Mouse (Mus musculus) heart, postnatal 36 days (tissue): ENCODE measurements around the gene Cntn6. TPM values are rescaled to one million over a fixed set of nuclear protein-coding genes. Genes with fewer than 3 reads are reported as not detected.

Source experiments
- DNase-seq, 2 experiments: peaks; one replicate each; pipeline ENCODE4 v3.0.0; 2021 to 2022
- intact Hi-C: fragments of 180-260 bp; cut with DNase I; formaldehyde crosslinking; loops from one replicate; pipeline ENCODE4 v1.15.1; 2025
- total RNA-seq, 2 experiments: library from RNA; stranded (reverse); gene quantifications; 2 replicates each; pipeline ENCODE4 v1.2.3; 2021

The Cntn6 gene
- total RNA-seq = not detected

DNA sequence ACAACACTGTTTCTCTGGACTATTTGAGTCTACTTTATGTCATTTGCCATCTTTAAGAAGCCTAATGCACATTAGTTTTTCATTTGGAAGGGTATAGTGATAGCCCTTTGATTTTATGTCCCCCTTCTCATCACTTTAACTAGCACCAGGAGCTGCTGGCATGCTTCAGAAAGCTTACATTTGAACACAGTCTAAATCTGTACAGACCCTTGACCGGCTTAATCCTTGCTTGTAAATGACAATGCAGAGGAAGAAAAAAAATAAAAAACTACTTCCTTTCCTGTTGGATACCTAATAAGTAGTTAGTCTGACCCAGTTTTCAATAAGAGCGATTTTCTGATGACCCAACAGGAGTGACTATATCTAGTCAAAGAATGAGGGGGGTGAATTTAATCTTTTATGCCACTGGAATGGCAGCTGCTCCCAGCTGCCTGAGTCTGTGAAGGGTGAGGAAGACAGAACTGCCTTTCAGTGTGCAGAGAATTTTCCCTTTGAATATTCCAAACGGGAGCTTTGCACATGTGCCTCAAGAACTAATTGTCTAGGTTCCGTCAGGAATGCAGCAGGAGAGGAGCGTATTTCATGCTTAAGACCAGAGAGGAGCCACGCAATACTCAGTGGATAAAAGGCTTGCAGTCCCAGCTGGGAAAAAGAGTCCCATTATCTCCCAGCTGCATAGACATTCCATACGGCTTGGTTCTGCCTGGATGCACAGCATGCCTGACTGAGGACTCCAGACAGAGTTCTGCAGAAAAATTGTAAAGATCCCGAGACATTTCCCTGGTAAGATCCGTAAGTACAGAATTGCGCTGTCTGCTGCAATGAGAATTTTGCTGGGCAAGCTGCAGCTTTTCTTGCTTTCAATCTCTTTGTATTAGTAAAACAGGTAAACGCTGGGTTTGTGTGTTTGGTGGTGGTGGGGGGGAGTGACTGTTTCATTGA, at the start of gene Cntn6:
Gene Cntn6 (plus strand): TSS at position 301 of the 942 bp plus-strand sequence.
- DNase-seq = no peak
- intact Hi-C loops = no loop called here

DNA sequence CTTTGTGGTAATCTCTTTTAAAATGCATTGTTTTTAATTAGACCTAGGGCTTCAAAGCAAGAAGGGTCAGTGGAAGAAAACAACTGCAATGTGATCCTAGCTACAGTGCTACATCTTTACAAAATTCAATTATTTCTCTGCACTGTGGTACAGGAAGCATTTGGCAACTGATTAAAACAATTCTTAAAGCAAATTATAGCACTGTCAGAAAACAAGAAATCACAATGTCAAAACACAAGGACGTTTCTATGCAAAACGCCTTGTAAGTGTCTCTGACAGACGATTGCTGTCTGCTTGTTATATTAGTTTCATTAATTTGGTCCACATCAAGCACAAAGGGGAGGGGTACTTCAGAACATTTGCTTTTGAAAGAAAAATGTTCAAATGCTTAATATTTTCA, 48.9 kb upstream of the Cntn6 start:
- no peak for DNase-seq
- intact Hi-C loops = no loop called here

DNA sequence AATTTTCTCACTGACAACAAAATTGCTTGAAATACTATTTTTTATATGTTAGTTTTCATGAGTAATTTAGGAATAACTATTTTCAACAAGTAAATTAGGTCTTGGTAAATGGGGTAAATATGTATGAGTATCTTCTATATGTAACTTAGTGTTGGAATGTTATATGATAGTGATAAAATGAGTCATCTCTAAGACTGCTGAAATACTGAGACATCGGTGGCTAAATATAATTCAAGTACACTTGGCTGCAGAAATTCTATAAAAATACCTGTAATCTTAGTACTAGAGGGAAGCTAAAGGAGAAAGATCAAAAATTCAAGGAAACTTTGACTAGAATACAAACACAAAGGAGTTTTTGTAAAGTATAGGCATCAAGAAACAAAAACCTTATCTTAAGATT, 21.9 kb upstream of the Cntn6 start:
- DNase-seq = no peak
- intact Hi-C loops = no loop called here

DNA sequence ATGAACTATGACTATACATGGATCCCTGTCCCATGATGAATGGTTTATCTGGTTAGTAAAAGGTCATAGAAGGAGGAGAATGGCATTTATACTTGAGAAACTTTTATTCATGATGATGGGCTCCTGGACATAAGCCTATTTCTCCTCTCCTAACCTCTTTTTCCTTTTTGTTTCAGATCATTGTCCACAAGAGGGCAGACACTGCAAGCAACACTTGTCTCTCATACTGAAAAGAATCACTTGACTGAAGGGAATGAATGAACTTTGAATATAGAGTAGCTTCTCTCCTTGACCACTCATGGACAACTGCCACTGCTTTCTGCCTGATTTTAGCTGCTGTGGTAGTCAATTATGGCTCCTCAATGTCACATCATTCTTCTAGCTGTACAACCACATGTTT, 13.3 kb upstream of the Cntn6 start:
- intact Hi-C loops = no loop called here
- no peak for DNase-seq

DNA sequence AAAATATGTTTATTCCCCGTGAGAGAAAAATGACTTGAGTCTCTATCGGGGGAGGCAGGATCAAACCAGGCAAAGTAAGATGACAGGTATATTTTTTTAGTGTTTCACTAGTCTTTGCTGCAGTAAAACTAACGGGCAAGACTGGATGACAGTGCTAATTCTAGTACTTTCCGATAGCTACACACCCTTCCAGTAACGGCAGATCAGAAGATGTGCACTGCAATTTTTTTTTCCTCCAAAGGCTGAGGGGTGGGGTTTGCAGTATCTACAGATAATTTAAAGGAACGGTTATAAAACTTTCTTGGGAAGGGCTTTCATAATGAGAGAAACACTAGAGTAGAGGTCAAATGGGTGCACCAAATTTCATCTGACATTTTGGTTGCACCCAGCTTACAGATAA, 869 bp downstream of the Cntn6 start:
- DNase-seq = no peak
- intact Hi-C loops = no loop called here

DNA sequence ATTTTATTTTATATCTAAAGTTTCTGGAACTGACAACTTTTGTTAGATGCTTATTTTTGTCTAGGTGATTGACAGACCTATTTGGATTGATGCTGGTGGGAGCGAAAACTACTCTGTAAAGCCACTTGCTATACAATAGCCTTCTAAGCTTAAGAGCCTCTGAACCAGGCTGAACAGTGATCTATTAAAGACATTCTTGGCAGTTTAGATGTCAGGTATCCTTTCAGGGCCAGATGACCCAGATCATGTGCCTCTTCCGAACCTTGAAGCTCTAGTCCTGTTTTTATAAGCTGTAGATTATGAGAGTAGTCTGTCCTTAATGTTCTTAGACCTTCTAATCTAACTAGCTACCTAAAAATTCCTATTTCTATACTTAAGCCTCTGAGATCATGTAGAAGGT, 3.2 kb downstream of the Cntn6 start:
- intact Hi-C loops = no loop called here

DNA sequence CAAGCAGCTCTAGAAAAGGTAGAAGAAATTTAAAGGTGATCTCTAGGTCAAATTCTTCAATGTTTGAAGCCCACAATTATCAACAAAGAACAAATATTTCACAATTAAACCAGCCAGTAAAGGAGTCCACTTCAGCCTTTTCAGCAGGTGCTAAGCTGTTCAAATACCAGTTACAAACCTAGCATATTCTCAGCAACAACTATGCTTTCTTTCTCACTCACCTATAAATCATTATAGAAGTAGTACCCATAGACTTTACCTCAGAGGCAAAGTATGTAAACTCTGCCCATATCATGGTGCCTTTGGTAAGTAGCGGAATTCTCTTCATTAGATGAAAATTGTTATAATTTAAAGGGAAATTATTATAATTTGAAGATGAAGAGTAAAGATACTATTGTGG, 71.4 kb downstream of the Cntn6 start:
- intact Hi-C loops = no loop called here
- no peak for DNase-seq

More for the DNA sequence above, 3.2 kb downstream of the Cntn6 start:
- DNase-seq = no peak

DNA sequence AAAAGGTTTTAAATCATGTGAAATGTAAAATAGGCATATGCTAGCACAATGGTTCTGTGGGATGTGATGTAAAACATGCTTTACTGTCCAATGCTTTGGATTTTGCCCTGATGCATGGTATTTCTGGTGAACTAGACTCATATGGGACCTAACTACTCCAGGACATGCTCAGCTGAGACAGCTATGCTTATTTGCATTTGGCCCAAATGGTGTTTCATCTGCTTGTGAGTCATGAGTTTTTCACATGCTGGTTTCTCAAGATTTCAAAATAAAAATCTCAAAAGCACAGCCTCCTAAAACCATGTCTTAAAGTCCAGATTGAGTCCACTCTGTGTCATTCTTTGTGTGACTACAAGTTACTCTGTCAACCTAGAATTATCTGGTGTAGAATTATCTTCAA, 77.0 kb downstream of the Cntn6 start:
- no peak for DNase-seq

DNA sequence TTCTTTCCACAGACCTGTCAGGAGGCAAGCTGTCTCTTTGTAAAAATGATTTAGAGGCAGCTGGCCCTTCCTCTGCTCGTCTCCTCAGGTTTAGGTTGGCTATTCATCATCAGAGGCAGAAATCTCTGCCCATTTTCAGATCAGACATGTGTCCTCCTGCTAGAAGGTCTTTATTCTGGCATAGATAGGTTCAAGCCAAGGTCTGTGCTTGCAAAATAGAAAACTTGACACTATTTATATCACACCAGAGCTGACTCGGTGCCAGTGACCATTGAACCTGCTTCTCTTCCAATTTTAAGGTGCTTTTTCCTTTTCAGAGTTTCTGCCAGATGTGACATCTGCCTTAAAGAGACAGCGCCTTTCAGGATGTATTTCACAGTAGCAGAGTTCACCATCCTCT, 95.4 kb downstream of the Cntn6 start:
- intact Hi-C loops = no loop called here
- DNase-seq = no peak

More for the DNA sequence above, 77.0 kb downstream of the Cntn6 start:
- intact Hi-C loops = no loop called here

DNA sequence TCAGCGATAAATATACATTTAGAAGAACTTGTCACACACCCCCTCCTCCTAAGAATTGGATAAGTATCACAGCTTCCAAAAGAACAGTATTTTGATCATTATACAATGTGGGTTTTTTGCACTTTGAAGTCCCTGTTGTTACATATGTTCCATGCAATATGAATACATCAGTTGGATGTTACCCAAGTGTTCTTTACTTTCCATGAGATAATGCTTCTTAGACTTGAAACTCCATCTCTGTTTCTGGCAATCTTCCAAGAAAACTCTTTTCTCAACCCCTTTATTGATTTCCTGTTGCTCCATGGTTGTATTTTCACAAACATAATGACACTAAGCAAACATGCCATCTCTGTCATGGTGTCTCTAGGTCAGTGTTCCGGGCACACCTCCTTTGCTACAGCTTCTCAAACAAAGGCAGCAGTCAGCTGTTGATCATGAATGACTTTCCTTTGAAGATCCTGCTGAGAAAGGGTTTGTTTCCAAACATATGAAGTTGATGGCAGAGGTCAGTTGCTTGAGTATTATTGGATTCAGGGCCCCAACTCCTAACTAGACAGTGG, 108.3 kb downstream of the Cntn6 start:
- intact Hi-C loops = no loop called here
- DNase-seq = no peak

DNA sequence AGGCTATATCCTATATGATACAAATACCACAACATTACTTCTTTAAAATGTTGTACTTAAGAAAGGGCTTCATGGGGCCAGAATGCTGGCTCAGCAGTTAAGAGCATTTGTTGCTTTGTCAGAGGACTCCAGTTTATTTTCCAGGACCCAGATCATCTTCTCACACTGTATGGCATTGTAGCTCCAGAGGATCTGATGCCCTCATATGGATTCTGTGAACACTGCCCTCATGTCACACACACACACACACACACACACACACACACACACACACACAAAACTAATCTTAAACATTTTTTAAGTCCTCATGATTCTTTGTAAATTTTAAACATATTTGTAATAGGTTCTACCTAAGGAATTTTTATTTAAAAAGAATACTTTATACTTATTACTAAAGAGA, 110.3 kb downstream of the Cntn6 start:
- no peak for DNase-seq
- intact Hi-C loops = no loop called here

DNA sequence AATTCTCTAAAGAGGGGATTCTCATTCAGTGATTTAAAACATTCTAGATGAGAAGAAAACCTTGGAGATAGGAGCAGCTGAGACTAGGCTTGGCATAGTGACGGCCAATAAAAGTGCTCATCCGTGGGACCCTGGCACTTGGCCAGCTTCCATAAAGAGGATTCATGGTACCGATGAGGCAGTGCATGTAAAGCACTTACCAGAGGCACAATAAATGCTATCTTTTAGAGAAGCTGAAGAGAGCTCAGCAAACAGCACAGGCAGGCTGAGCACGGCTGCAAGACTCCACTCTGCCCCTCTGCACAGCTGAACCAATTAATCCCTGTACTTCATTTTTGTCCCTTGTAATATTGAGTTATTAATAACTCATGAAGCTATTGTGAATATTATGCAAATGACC, 110.8 kb downstream of the Cntn6 start:
- intact Hi-C loops = no loop called here
- no peak for DNase-seq

DNA sequence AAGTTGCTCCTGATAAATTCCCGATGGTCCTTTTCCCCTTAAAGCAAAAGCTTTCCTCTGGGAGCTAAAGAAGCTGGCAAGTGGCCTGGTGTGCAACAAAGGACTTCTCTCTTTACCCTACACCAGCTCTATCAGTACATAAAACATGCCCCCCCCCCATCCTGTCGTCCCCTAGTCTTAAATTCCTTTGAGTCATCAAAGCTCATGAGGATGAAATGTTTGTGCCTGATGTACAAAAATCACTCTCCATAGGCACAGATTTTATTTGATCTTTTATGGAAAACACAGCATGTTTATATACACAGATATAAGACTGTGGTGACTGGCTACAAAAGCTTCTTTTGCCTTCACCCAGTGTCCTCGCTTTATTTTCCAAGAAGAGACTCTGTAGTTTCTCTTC, 112.6 kb downstream of the Cntn6 start:
- intact Hi-C loops = no loop called here
- DNase-seq = no peak

DNA sequence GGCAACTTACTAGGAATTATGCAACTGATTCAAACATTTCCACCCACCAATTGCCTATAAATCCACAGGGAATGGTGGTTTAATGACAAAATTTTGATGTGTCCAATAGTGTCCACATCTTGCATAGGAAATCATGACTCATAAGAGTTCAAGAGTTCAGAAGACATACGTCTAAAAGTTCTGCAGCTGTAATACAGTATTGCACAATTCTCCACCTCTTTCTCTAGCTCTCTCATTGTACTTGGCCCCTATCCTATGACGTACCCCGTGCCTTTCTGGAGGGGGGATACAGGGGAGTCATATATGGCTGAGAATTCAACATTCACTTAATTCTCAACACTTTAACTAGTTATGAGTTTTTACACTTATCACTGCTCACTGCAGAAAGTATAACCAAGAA, 160.9 kb downstream of the Cntn6 start:
- DNase-seq = no peak
- intact Hi-C loops = no loop called here

DNA sequence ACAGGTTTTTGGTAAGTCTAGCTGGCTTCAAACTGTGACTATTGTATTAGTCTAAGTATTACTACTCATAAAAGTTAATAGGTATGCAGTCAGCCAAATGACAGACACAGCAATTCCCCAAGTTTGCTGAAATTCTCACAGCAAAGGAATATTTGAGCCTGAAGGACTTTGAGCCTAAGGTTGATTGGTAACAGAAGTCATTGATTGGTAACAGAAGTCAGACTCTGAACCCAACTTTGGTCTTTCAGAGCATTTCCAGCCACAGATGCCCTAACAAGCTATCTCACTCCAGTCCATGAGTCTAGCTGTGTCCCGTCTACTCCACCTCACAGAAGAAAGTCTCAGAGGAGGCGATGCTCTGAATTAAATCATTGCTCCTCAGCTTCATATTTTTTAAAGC, 176.1 kb downstream of the Cntn6 start:
- intact Hi-C loops = no loop called here
- no peak for DNase-seq

DNA sequence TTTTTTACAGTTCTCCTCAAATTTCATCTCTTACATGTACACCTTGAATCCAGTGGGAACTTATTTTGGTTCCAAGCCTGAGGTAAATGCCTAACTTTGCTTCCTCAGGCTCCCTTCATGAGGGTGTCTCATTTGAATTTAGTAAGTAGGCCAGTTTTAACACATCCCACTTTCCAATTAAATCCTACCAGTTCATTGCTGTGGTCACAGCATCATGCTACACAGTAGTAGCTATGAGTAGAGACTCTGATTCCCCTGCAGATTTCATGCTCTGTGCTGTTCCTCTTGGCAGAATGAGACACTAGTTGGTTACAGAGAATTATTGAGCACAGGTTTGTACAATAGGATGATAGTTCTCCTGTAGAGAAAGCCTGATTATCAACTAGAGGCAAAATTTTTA, 181.7 kb downstream of the Cntn6 start:
- intact Hi-C loops = no loop called here
- DNase-seq = no peak

DNA sequence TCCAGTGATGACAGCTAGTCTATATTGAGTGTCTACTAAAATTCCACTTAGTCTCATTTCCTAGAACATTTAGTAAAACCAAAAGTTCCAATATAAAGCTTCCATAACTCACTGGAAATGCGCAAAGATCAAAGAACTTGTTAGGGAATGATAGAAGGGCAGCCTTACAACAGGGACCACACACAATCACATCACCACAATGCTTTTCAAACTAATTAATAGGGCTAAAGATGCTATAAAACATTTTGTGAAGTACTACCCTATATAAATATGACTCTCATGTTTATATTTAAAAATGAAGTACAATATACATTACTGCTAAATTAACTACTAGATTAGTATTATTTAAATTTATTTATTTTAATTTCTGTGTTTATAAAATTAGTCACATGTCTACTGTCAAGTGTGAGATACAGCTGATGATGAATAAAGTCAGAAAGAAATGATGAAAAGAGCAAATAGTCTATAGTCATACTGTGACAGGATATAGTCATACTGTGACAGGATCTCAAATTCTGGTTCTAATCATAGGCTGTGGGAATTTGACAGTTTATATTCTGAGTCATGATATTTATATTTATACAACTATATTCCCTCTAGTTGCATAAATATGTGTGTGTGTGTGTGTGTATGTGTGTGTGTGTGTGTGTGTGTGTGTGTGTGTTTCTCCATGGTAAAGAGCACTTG, 187.4 kb downstream of the Cntn6 start:
- intact Hi-C loops = no loop called here
- no peak for DNase-seq

DNA sequence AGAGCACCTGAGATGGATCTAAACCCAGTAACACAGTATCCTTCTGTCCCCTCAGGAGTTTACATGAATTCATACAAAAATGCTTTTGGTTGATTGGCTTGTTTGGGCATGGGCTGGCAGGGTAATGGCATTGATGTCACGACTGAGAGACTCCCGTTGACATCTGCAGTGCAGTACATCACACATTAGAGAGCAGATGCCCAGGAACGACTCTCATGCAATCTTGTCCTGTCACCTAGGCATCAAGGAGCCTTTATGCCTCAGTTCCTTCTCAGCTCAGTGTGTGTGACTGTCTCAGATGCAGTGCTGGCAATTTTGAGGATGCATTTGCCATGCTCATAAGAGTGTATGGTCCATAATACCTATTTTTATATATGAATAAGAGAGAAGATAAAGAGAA, 195.4 kb downstream of the Cntn6 start:
- DNase-seq = no peak
- intact Hi-C loops = no loop called here

DNA sequence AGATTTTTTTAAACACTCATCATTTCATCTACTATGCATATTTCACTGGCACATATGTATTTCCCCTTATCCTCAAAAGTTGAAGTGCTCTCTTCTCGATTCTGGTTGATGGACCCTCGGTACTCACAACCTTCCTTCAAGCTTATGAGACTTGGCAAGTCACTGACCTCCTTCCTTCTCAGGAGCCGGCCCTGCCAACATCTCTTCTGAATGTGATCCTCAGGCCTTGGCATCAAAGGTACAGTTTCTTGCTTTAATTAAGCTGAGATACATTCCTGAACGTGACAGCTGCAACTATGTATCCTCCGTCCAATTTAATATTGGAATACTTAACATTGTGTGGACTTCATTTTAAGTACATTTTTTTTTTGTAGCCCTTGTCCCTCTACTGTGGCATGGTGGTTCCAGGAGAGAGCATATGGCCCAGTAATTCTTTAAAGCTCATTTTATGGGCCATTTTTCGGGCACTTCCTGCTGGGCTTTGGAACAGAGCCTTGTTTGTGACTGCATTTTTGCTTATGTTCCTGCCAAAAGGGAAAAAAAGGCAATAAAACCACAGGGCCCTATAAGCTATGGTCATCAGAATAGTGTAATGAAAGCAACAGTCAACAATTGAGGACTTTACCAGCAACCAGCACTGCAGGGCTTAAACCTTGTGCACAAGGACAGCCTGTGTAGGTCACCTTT, 196.0 kb downstream of the Cntn6 start:
- intact Hi-C loops = no loop called here
- DNase-seq = no peak

DNA sequence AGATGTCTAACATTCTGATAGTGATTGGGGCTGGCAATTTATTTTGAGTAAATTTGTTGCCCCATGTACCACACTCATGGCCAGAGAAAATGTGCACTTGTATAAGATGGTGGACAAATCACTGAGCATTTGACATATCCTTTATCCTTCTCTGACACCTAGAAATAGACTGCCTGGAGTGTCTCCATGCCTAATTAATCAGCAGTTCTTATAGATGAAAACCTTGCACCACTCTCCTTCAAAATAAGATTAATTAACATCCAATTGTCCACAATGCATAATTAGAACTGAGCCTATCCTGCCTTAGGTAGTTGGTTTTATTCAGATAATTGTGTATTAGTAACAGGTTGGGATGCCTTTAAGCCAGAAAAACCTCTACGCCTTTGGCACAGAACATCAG, 236.0 kb downstream of the Cntn6 start:
- intact Hi-C loops = no loop called here
- no peak for DNase-seq

DNA sequence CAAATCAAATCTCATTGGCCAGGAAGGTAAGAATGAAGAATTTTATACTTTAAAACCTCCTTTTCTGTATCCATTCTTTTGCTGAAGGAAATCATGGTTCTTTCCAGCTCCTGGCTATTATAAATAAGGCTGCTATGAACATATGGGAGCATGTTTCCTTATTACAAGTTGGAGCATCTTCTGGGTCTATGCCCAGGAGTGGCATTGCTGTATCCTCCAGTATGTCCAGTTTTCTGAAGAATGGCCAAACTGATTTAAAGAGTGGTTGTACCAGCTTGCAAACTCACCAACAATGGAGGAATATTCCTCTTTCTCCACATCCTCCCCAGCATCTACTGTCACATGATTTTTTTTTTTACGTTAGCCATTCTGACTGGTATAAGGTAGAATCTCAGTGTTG, 241.7 kb downstream of the Cntn6 start:
- intact Hi-C loops = no loop called here
- DNase-seq = no peak
